Mouse (Mus musculus) CH12.LX (cell line): ENCODE measurements at regions not wholly inside any gene's neighbourhood (a gene's known extent, or its start where the extent isn't known, plus 50 kb on each side); places are given as distances from the start of the nearest gene placed in this dataset.

Source experiments
- JUND ChIP-seq: conservative IDR thresholded peaks from 2 replicates; pipeline ENCODE4 v1.6.1; 2011; ENCODE audit warnings: low read depth, low read length, improper control_type of control experiment
- NELFE ChIP-seq: IDR thresholded peaks from 2 replicates; pipeline ENCODE4 v1.6.1; 2011; ENCODE audit warnings: low read depth, low read length, improper control_type of control experiment
- USF2 ChIP-seq: conservative IDR thresholded peaks from 2 replicates; pipeline ENCODE4 v1.6.1; 2011; ENCODE audit warnings: low read depth, low read length, improper control_type of control experiment

DNA sequence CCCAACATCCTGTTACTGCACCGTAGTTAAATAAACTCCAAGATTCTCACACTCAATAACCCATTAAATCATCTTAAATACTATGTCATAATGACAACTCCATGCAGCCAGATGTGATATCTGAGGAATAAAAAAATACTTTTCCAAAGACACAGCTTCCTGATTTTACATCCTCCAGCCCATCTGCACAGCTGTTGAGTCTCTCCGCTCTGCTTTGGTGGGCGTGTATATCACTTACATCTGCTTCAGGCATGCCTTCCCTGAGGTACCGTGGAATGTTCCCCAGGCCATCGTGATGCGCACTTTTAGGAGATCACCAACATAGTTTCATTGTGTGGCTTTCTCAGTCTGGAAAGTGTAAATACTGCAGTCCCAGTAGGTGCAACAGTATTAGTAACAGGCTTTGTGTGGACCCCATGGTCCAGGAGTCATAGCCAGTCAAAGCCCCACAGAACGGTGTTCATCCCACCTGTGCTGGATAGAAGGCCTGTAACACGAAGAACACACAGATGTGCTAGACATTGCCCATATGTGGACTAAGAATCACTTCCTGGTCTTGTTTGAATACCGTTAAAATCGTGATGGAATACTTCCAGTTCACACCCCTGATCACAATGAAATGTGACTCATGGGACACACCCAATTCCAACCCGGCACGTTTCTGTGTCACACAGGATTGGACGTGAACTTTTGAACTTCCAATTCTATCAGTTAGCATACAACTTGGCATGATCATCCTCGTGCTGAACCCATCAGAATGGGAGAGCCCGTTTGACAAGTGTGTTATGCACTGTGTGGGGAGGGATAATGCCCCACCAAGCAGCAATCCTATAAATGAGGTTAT is 66.0 kb upstream of the Arrdc4 start:
- TF ChIP-seq JUND (no peak), NELFE (no peak), USF2 (no peak)
